Mouse (Mus musculus) layer of hippocampus, postnatal 14 days (tissue): ENCODE measurements at regions not wholly inside any gene's neighbourhood (a gene's known extent, or its start where the extent isn't known, plus 50 kb on each side); places are given as distances from the start of the nearest gene placed in this dataset.

Experiments used
- DNase-seq, 2 experiments: peaks; one replicate each; pipeline ENCODE4 v3.0.0; 2021 to 2022; ENCODE audit warnings: low spot score in 2 of 2, mixed read lengths in 1 of 2

DNA sequence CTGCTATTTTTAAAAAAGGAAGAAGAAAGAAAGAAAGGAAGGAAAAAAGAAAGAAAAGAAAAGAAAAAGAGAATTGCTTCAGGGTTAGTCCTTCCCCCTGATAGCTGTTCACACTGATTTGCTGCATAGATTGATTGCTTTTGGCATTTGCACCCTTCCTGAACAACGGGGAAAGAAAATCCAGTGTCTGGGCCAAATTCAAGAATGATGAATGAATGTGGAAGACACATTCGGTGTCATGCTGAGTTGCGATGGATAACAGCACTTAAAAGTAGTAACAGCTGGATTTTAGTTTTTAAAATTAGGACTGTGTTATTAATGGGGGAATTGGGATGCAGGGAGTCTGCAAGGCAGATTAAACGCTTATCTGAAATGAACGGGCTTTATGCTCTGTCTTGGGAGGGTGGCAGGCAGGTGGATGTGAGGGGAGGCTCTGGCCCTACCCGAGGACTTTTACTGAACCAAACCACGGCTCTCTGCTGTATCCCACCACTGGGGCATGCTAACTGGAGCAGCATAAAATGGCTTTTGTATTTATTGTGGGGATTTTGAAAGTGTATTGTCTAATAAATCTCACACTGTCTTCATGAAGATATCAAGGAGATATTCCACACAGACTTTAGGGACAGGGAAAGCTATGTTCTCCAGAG, 114.4 kb downstream of the Lca5 start:
- DNase-seq = no peak

DNA sequence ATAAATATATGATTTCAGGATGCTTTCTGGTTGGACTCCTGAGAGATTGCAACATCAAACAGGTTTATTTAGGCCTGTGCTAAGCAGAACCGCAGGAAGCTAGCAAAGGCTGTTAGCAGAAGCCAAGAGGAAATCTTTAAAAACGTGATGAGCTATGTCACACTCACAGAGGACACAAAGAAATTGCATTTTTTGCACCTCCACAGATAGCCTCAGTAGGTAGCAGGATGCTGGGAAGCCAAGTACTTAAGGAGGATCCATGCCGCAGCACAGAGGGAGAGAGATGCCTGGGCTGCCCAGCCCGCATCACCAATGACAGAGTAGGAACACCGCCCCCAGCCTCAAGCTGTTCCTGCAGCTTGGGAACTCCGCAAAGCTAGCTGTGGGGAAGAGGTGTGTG, 115.0 kb downstream of the Lca5 start:
- peak; percentile 73 to 82 for DNase-seq

DNA sequence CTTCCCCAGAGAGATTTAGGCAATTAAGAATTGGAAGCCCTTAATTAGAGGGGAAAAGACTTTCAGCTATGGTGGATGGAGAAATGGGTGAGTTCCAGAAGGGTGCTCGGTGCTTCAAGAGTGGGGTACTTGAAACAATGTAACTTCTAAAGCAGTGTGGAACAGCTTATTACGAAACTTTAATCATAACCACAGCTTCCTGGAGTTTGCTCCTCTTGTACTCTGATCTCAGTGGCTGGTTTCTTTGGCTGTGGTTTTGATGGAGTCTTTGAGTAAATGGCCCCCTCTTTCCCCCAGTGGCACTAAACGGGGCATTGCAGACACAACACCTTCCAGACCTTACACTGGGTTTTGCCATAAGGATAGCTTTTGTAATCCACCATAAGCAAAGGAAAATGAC, 116.6 kb downstream of the Lca5 start:
- DNase-seq = no peak

DNA sequence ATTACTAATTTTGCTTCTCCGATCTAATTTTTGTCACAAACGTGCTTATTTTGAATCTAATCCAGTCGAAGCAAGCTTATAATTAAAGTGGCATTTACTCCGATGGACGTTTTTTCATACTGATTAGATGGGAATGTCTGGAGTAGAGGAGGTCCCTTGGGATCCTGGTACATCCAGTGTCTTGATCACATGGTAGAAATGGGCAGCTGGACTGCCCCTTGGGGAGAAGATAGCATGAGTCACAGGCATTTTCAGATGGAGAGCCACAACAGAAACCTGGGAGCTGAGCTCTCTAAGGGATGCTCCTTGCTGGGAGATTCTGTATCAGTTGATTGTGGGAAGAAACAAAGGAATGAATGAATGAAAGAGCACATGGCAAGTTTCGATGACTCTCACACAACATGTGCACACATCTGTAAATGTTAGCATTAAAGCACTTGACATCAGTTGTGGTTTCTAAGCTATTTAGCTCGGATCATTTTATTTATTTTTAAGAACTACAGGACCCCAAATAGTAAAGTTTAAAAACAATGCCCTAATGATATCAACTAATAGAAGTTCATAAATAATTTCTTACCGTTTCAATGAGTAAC, 117.8 kb downstream of the Lca5 start:
- no peak for DNase-seq

DNA sequence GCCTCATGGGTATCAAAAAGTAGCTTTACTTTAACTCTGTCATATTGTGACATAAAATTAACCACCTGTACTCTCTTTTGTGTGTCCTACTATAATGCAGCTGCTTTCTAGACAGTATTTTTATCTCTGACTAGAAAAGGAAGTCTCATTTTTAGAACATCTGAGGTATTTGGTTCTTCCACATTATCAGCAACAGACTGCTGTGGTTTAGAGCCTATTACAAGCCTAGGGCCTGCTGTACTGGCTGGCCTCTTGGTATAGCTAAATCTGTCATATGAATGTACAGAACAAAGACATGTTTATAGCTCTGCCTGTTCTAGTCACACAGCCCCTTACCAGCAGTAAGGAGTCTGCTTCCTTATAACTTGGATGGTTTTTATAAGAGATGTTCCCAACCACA, 119.1 kb downstream of the Lca5 start:
- no peak for DNase-seq

DNA sequence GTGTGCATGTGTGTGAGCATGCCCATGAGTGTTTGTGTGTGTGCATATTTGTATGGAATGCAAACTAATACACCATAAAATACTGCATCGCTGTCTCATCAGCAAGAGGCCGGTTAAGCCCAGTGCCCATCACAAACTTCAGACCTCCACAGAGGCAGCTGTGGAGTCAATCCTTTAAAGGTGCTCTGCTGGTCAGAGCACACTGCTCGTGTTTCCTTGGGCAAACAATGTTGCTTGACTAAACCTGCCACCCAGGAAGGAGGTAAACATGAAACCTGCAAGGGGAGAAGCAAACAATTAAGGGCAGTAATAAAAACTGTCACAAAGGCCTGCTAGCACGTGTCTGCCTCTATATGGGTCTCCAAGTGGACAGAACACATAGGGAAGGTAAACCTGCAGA, 120.1 kb downstream of the Lca5 start:
- no peak for DNase-seq

DNA sequence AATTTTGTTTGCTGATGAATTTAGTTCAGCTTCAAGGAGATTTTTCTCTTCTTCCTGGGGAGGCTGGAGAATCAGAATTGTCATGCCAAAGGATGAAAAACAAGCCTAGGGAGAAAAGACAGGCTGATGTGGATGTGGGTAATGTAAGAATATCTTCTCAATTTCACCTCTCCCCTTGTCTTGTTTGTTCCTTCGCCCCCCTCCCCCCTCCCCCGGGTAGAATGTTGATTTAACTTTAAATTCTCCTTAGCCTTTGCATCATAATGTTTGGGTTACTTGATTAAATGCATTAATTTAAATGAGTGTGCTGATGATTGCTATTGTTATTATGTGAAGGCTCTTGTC, 124.1 kb downstream of the Lca5 start:
- no peak for DNase-seq

DNA sequence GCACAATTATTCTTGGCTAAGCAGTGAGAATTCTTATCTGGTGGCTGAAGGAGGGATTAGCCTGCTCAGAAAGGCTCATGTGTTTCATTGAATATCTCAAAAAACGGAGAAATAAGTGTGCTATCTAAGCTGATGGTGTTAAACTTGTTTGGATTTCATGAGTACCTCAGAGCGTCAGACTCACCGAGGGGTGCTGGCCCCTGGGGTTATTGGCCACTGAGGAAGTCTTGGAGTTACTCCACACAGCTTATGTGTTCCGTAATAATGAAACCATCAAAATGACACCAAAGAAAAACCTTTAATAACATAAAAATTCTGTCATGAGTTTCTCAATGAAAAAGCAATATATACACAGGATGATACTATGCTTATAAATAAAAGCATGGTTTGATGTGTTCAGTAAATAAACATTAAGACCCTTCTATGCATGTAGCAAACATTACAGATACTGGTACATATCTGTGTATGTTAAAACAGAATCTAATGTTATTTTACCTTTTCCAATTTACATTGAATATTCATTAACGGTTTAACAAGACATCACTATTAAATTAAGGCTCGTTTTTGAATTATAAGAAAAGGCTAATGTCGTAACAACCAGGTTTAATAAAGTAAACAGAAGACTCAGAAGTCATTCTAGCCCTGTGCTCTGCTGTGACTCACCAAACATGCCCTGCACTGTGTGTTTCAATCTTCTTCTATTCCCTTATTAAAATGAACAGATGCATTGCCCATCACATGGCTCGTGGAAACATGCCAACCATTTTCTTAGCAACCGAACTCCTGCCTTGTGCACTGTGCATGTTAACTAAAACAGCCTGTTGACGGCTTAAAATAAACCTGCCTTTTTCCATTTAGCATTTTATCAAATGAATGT, 124.7 kb downstream of the Lca5 start:
- DNase-seq = peak; percentile 70 to 94

DNA sequence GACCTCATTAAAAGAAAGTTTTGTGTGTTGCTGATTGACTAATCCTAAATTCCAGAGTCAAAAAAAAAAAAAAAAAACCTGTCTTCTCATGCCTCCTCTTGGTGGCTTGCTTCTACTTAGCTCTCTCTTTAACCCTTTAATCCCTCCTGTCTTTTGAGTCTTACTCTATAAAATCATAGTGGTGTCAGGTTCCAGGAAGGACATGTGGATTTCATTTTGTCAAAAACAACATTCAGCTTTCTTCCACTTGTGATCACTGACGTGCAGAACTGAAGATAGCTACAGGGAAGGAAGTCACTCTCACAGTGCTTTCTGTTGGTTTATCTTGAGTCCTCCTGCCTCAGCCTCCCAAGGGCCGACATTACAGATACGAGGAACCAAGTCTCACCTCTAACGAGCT, 132.2 kb downstream of the Lca5 start:
- DNase-seq = no peak

DNA sequence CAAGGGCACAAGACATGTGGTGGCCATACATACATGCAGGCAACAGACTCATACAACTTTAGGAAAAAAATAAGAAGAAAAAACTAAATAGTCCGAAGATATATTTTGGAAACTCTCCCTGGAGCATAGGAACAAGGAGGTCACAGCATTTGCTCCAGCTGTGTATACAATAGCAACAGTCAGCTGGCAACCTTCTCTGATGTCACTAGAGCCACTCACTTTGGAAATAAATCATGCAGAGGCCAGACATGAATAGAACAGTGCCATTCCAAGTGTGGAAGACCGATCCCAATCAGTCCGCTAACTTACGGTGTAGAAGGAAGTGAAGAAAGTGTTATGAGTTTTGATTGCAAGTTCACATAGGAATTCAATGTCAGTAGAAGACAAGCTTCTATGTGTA, 132.8 kb downstream of the Lca5 start:
- DNase-seq = no peak

DNA sequence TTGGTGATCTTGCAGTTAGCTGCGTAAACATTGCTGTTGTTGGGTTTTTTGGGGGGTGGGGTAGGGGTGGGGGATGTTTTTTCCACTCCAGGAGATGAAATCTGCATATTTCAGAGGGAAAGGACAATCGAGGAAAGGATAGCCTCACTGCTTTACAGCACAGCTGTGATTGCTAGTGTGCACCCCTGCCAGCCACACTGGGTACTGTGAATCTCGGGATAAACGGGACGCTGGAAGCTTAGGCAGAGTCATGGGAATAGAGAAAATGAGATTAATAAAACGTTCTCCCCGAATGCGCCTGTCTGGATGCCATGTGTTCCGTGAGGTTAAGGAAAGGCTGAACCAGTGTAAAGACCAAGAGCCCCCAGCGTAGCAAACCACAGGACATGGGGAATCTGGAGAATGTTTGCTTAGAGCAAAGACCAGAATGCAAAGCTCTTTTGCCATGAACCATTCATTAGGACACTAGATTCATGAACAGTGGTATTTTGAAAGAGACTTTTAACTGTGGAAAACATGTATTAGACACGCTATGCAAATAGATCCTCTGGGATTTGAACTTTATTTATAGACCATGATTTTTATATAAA, 133.5 kb downstream of the Lca5 start:
- no peak for DNase-seq

DNA sequence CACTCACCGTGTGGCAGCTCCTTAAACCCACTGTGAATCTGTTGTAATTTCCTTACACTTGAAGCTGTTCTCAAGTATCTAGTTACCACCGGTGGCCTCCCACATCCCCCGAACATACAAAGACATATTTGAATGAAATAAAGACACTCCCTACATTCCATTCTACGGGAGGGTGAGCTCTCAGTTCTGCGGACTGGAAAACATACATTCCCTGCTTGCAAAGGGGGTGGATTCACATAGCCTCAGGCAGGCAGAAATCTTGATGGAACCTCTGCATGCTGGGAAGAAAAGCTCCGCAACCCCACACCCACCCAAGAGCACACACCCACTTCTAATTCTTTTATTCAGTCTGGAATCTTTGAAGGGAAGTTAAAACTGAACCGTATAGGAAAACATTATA, 136.0 kb downstream of the Lca5 start:
- no peak for DNase-seq

DNA sequence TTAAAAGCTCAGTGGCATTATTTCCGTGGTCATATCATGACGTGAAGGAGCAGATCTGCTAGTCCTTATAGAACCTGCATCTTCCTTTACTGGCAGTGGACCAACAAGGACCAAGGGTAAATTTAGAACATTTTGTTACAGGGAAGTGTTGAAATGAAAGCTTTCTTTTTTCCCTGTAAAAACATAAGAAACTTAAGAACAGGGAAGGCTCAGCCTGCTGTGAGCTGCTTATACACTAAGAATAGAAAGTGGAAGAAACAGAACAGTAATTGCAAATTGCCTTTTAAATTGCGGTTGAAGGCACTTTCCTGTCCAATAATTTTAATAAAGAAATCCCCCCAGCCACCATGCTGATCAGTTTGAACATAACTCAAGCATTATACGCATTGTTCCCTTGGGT, 140.4 kb downstream of the Lca5 start:
- no peak for DNase-seq

DNA sequence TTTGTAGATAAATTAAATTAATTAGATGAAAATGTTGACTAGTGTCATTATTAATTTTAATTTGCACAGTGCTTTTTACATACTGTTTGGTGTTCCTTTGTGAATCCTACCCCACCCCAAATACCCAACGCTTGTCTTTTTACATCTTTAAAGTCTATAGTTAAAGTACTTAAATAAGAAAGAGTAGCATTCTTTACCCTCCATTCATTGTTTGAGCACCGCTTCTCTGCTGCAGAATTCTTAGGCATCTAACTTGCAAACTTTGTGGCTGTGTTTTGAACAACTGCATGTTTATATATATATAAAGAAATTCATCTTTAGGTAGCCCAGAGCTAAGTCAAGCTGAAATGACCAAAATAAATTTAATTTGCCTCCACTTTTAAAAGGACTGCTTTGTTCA, 140.9 kb downstream of the Lca5 start:
- no peak for DNase-seq

DNA sequence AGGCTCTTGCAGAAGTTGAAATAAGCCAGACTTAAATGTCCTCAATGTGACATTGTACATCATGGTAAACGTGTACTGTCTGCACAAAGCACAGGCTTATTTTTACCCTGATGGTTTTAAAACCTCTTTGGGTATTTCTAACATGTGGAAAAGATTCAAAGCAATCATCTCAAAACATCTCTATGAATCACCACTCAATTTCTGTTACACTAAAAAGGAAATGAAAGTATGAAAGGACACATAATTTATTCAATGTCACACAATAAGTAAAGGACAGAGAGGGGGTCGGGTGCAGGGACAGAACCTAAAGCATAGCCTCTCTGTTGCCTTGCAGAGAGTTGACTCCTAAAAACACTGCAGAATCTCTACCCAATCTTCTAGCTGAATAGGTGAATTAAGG, 141.3 kb downstream of the Lca5 start:
- DNase-seq = no peak

DNA sequence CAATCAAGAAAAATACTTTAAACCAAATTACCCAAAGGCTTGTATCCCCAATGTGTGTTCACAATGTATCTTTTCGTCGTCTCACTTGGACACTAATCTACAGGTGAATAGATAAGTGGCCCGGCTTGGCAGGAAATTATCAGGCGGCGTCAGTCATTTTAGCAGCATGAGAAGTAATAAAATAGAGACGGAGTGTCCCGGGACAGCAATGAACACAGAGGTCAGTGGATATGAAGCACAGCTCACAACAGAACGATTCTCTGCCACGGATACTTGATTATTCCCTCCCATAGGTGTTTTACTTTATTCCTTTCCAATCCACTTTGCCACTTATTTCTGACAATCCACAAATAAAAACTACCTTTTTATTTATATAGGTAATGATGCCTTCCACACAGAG, 145.5 kb downstream of the Lca5 start:
- DNase-seq = no peak

DNA sequence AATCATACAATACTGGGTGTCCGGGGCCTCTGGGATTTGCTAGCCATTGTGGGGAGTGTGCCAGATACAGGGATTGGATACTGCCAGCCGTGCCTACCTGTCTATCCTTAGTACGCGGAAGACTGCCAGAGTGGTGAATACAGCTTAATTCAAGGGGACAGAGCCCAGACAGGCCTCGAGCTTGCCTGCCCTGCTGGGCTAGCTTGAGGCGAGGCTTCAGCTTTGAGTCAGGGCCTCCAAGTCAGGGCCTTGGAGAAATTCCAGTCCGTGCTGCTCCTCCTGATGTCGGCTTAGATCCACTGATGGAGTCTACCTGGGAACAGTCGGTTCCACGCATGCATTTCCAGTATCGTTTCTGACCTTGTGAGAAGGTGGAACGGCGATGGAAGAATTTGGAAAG, 146.5 kb downstream of the Lca5 start:
- DNase-seq = no peak

DNA sequence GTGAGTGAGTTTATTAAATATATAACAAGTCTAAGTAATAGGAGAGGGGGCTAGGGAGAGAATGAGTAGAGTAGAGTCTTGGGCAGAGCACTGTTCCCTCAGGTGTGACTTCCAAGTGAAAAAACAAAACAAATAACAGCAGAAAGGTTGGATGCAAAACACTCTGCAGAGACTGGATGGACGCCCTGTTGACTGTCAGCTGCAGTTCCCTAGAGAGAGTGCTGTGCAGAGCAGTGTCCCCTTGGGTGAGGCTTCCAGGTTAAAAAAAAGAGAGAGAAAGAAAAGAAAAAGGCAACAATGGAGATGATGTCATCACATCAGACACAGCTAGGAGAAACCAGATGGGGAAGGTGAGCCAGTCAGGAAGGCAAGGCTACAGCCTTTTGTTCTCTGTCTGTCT, 137.6 kb upstream of the Hmgn3 start:
- DNase-seq = no peak

DNA sequence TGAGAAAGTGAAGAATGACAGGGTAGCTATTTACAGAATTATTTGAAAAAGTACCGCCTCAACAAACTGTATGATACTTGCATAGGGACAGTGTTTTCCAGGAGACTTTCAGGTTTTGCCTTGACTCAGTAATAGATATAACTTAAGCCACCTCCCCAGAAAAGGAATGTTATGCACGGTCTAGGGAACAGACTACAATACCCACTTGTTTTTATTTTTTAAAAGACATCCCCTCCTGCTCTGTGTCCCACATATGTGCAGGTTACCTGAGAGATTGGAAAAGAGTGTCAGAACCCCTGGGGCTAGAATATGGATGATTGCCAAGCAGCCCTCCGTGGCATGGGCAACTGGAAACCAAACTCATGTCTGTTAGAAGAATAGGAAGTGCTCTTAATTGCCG, 137.2 kb upstream of the Hmgn3 start:
- no peak for DNase-seq

DNA sequence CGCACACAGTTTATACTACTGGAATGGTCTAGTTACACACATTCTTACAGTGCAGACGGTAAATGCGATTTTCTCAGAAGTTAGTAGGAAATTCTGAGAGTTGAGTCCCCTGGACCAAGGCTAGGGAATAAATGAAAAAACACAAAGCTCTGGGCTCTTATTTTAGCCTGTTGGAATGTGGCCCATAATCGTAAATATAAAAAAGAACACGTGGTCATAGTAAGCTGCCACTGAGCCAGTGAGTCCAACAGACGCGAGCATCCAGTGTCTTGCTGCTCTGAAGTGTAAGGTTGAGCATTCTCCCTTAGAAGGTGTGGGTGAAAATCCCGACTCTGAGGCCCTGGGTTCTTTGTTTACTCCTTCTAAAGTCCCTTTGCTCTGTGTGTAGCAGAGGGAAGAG, 136.8 kb upstream of the Hmgn3 start:
- no peak for DNase-seq

DNA sequence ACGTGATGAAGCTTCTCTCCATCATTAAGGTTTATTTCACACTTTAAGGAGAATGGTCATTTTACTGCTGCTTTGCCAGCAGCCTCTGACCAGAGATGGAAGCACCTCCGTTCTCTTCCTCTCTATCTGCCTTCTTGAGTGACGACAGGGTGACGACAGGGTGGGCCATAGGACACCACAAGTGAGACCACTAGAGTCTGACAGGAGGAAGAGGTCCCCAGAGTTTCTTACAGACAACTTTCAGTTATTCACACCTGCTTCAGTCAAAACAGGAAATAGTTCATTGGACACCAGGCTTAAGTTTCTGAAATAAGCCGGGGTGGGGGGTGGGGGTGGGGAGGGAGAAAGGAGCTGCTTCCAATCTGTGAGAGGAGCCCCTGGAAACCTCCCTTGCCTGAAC, 131.3 kb upstream of the Hmgn3 start:
- DNase-seq = no peak

DNA sequence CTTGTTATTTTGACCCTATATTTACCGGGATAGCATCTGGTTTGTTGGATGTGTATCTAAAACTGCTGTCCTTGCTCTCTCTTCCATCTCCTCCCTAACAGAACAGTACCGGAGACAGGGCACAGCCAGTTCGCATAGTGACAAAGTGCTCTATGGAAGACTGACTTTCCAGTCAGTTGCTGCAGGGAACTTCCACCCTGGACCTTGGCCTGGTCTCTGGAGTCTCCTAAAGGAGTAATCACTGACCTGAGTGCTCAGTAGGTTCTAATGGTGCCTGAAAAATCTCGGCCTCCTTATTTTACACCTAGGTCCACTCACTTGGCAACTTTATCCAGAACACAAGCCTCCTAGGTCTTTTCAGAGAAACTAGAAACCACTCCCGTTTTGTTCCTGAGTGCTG, 130.9 kb upstream of the Hmgn3 start:
- no peak for DNase-seq
